Mouse (Mus musculus): Measurements from ENCODE around the gene Fam181a. TPM values are rescaled to one million over a fixed set of nuclear protein-coding genes. Genes with fewer than 3 reads are reported as not detected.

Fam181a gene
- polyA plus RNA-seq, 1 experiment: not detected

- 44% methylated on average over 21 of the region's 21 CpGs for WGBS
- DNase-seq (ENCODE audit: low read depth, low spot score): no peak
Observed at GRCm38 (mm10) chr12:103313871-103314639, 3.3 kb downstream of the Fam181a start.

GRCm38 (mm10) chr12:103314640-103315361, 4.0 kb downstream of the Fam181a start:
- 10% methylated on average over 25 of the region's 25 CpGs for whole genome bisulfite sequencing
- no peak for DNase-seq (ENCODE audit: low read depth, low spot score)

- no peak for DNase-seq (ENCODE audit: low read depth, low spot score)
- 50% methylated on average over 20 of the region's 20 CpGs for WGBS
Observed at GRCm38 (mm10) chr12:103315831-103316545, 5.2 kb downstream of the Fam181a start.

GRCm38 (mm10) chr12:103322801-103323200, 12.0 kb downstream of the Fam181a start:
- no peak for DNase-seq (ENCODE audit: low read depth, low spot score)

GRCm38 (mm10) chr12:103325156-103325857, 14.5 kb downstream of the Fam181a start:
- DNase-seq (ENCODE audit: low read depth, low spot score): peak; percentile 8
- 11% methylated on average over 60 of the region's 60 CpGs for WGBS

More at GRCm38 (mm10) chr12:103322801-103323200, 12.0 kb downstream of the Fam181a start:
- 25% methylated on average over 3 of the region's 3 CpGs for WGBS

GRCm38 (mm10) chr12:103326569-103326968, 15.8 kb downstream of the Fam181a start:
- DNase-seq (ENCODE audit: low read depth, low spot score): no peak
- 69% methylated on average over 4 of the region's 4 CpGs for WGBS

GRCm38 (mm10) chr12:103327107-103327506, 16.3 kb downstream of the Fam181a start:
- DNase-seq (ENCODE audit: low read depth, low spot score): no peak
- 40% methylated on average over 7 of the region's 7 CpGs for WGBS

GRCm38 (mm10) chr12:103328448-103329191, 17.8 kb downstream of the Fam181a start:
- WGBS: 43% methylated on average over 7 of the region's 7 CpGs
- DNase-seq (ENCODE audit: low read depth, low spot score): no peak

- WGBS: 62% methylated on average over 4 of the region's 4 CpGs
- no peak for DNase-seq (ENCODE audit: low read depth, low spot score)
Observed at GRCm38 (mm10) chr12:103331491-103331890, 20.7 kb downstream of the Fam181a start.

GRCm38 (mm10) chr12:103332879-103333278, 22.1 kb downstream of the Fam181a start:
- 71% methylated on average over 2 of the region's 2 CpGs for WGBS
- no peak for DNase-seq (ENCODE audit: low read depth, low spot score)

- DNase-seq (ENCODE audit: low read depth, low spot score): no peak
- WGBS: 93% methylated on average over 15 of the region's 15 CpGs
Observed at GRCm38 (mm10) chr12:103333426-103333825, 22.7 kb downstream of the Fam181a start.

GRCm38 (mm10) chr12:103336766-103337165, 26.0 kb downstream of the Fam181a start:
- WGBS: 60% methylated on average over 3 of the region's 3 CpGs
- DNase-seq (ENCODE audit: low read depth, low spot score): no peak

- WGBS: 65% methylated on average over 14 of the region's 14 CpGs
- no peak for DNase-seq (ENCODE audit: low read depth, low spot score)
Observed at GRCm38 (mm10) chr12:103338162-103338798, 27.5 kb downstream of the Fam181a start.

- WGBS: 66% methylated on average over 5 of the region's 5 CpGs
- no peak for DNase-seq (ENCODE audit: low read depth, low spot score)
Observed at GRCm38 (mm10) chr12:103341212-103341611, 30.4 kb downstream of the Fam181a start.

GRCm38 (mm10) chr12:103343456-103343855, 32.7 kb downstream of the Fam181a start:
- DNase-seq (ENCODE audit: low read depth, low spot score): no peak
- WGBS: 62% methylated on average over 8 of the region's 8 CpGs

- no peak for DNase-seq (ENCODE audit: low read depth, low spot score)
- WGBS: 60% methylated on average over 7 of the region's 7 CpGs
Observed at GRCm38 (mm10) chr12:103344934-103345333, 34.2 kb downstream of the Fam181a start.

GRCm38 (mm10) chr12:103346945-103347344, 36.2 kb downstream of the Fam181a start:
- DNase-seq (ENCODE audit: low read depth, low spot score): no peak
- WGBS: 66% methylated on average over 8 of the region's 8 CpGs

GRCm38 (mm10) chr12:103347406-103347805, 36.6 kb downstream of the Fam181a start:
- 39% methylated on average over 5 of the region's 5 CpGs for WGBS
- no peak for DNase-seq (ENCODE audit: low read depth, low spot score)

Measured in large intestine, adult 2 months (tissue).